Mouse (Mus musculus): Measurements from ENCODE around the gene Sipa1l2. TPM values are rescaled to one million over a fixed set of nuclear protein-coding genes. Genes with fewer than 3 reads are reported as not detected.

Gene Sipa1l2
- polyA plus RNA-seq, 1 experiment = 2.4 TPM

GRCm38 (mm10) chr8:125600033-125600686 lies 30.6 kb upstream of the Sipa1l2 start:
- no peak overlapping the region for H3K27ac ChIP-seq (replicated peaks; ENCODE audit: low read depth, low read length)
- H3K4me3 ChIP-seq (ENCODE audit: insufficient read depth, low read depth, low read length) = no peak overlapping the region
- H3K4me1 ChIP-seq (ENCODE audit: control insufficient read depth, insufficient read depth, insufficient read length, low read length) = peaks cover 8% of the 10 kb centered on the region; the same call in 1 of the 2 replicates

- H3K4me3 ChIP-seq (ENCODE audit: insufficient read depth, low read depth, low read length) = no peak overlapping the region
These were observed 26.2 kb upstream of the Sipa1l2 start for GRCm38 (mm10) chr8:125595571-125596508.

GRCm38 (mm10) chr8:125590363-125590762 lies 20.8 kb upstream of the Sipa1l2 start:
- Histone ChIP-seq H3K4me1 (ENCODE audit: control insufficient read depth, insufficient read depth, insufficient read length, low read length) (no peaks in the 10 kb centered on the region), H3K4me3 (ENCODE audit: insufficient read depth, low read depth, low read length) (no peak overlapping the region), H3K27ac (replicated peaks; ENCODE audit: low read depth, low read length) (no peak overlapping the region)

More at GRCm38 (mm10) chr8:125595571-125596508, 26.2 kb upstream of the Sipa1l2 start:
- H3K4me1 ChIP-seq (ENCODE audit: control insufficient read depth, insufficient read depth, insufficient read length, low read length) = peaks cover 8% of the 10 kb centered on the region; the same call in 1 of the 2 replicates
- H3K27ac ChIP-seq (replicated peaks; ENCODE audit: low read depth, low read length) = no peak overlapping the region

GRCm38 (mm10) chr8:125586587-125586986 lies 17.0 kb upstream of the Sipa1l2 start:
- H3K4me3 ChIP-seq (ENCODE audit: insufficient read depth, low read depth, low read length) = no peak overlapping the region
- no peak overlapping the region for H3K27ac ChIP-seq (replicated peaks; ENCODE audit: low read depth, low read length)

GRCm38 (mm10) chr8:125584276-125584675 lies 14.7 kb upstream of the Sipa1l2 start:
- no peak overlapping the region for H3K4me3 ChIP-seq (ENCODE audit: insufficient read depth, low read depth, low read length)

More at GRCm38 (mm10) chr8:125586587-125586986, 17.0 kb upstream of the Sipa1l2 start:
- H3K4me1 ChIP-seq (ENCODE audit: control insufficient read depth, insufficient read depth, insufficient read length, low read length) = no peaks in the 10 kb centered on the region

GRCm38 (mm10) chr8:125580426-125580825 lies 10.8 kb upstream of the Sipa1l2 start:
- no peak overlapping the region for H3K4me3 ChIP-seq (ENCODE audit: insufficient read depth, low read depth, low read length)
- H3K27ac ChIP-seq (replicated peaks; ENCODE audit: low read depth, low read length) = no peak overlapping the region
- H3K4me1 ChIP-seq (ENCODE audit: control insufficient read depth, insufficient read depth, insufficient read length, low read length) = no peaks in the 10 kb centered on the region

More at GRCm38 (mm10) chr8:125584276-125584675, 14.7 kb upstream of the Sipa1l2 start:
- Histone ChIP-seq H3K4me1 (ENCODE audit: control insufficient read depth, insufficient read depth, insufficient read length, low read length) (no peaks in the 10 kb centered on the region), H3K27ac (replicated peaks; ENCODE audit: low read depth, low read length) (no peak overlapping the region)

- H3K27ac ChIP-seq (replicated peaks; ENCODE audit: low read depth, low read length) = no peak overlapping the region
These were observed 6.5 kb upstream of the Sipa1l2 start for GRCm38 (mm10) chr8:125576127-125576526.

GRCm38 (mm10) chr8:125574280-125574679 lies 4.7 kb upstream of the Sipa1l2 start:
- H3K27ac ChIP-seq (replicated peaks; ENCODE audit: low read depth, low read length) = no peak overlapping the region
- H3K4me1 ChIP-seq (ENCODE audit: control insufficient read depth, insufficient read depth, insufficient read length, low read length) = no peaks in the 10 kb centered on the region
- no peak overlapping the region for H3K4me3 ChIP-seq (ENCODE audit: insufficient read depth, low read depth, low read length)

More at GRCm38 (mm10) chr8:125576127-125576526, 6.5 kb upstream of the Sipa1l2 start:
- no peaks in the 10 kb centered on the region for H3K4me1 ChIP-seq (ENCODE audit: control insufficient read depth, insufficient read depth, insufficient read length, low read length)
- no peak overlapping the region for H3K4me3 ChIP-seq (ENCODE audit: insufficient read depth, low read depth, low read length)

- Histone ChIP-seq H3K4me1 (ENCODE audit: control insufficient read depth, insufficient read depth, insufficient read length, low read length) (no peaks in the 10 kb centered on the region), H3K4me3 (ENCODE audit: insufficient read depth, low read depth, low read length) (no peak overlapping the region), H3K27ac (replicated peaks; ENCODE audit: low read depth, low read length) (no peak overlapping the region)
These were observed 2.6 kb upstream of the Sipa1l2 start for GRCm38 (mm10) chr8:125572246-125572645.

GRCm38 (mm10) chr8:125570835-125571465 lies 1.3 kb upstream of the Sipa1l2 start:
- Histone ChIP-seq H3K4me3 (ENCODE audit: insufficient read depth, low read depth, low read length) (no peak overlapping the region), H3K4me1 (ENCODE audit: control insufficient read depth, insufficient read depth, insufficient read length, low read length) (no peaks in the 10 kb centered on the region), H3K27ac (replicated peaks; ENCODE audit: low read depth, low read length) (no peak overlapping the region)

GRCm38 (mm10) chr8:125570389-125570788 lies 781 bp upstream of the Sipa1l2 start:
- Histone ChIP-seq H3K27ac (replicated peaks; ENCODE audit: low read depth, low read length) (no peak overlapping the region), H3K4me3 (ENCODE audit: insufficient read depth, low read depth, low read length) (peak overlapping the region; percentile 67), H3K4me1 (ENCODE audit: control insufficient read depth, insufficient read depth, insufficient read length, low read length) (no peaks in the 10 kb centered on the region)

- peak overlapping the region; percentile 76 for H3K4me3 ChIP-seq (ENCODE audit: insufficient read depth, low read depth, low read length)
- H3K27ac ChIP-seq (replicated peaks; ENCODE audit: low read depth, low read length) = peak overlapping the region; percentile 52
- H3K4me1 ChIP-seq (ENCODE audit: control insufficient read depth, insufficient read depth, insufficient read length, low read length) = no peaks in the 10 kb centered on the region
These were observed 616 bp downstream of the Sipa1l2 start for GRCm38 (mm10) chr8:125568851-125569532.

GRCm38 (mm10) chr8:125568421-125568850 lies 1.2 kb downstream of the Sipa1l2 start:
- no peak overlapping the region for H3K27ac ChIP-seq (replicated peaks; ENCODE audit: low read depth, low read length)
- H3K4me3 ChIP-seq (ENCODE audit: insufficient read depth, low read depth, low read length) = peak overlapping the region; percentile 64
- no peaks in the 10 kb centered on the region for H3K4me1 ChIP-seq (ENCODE audit: control insufficient read depth, insufficient read depth, insufficient read length, low read length)

- no peak overlapping the region for H3K27ac ChIP-seq (replicated peaks; ENCODE audit: low read depth, low read length)
- no peak overlapping the region for H3K4me3 ChIP-seq (ENCODE audit: insufficient read depth, low read depth, low read length)
- H3K4me1 ChIP-seq (ENCODE audit: control insufficient read depth, insufficient read depth, insufficient read length, low read length) = no peaks in the 10 kb centered on the region
These were observed 2.0 kb downstream of the Sipa1l2 start for GRCm38 (mm10) chr8:125567569-125567968.

Data from brown adipose tissue, adult 24 weeks (tissue).